Mouse (Mus musculus) liver, embryonic 14.5 days (tissue): ENCODE results near the gene Hist2h2aa2. TPM values are rescaled to one million over a fixed set of nuclear protein-coding genes. Genes with fewer than 3 reads are reported as not detected.

Experiments
- ATAC-seq: fragments of 200-750 bp; cut with Nextera tagmentation; 2 replicates; pipeline ENCODE4 v1.8.0; 2017; ENCODE audit warnings: moderate number of reproducible peaks, mild to moderate bottlenecking, moderate library complexity; ENCODE audit not compliant: insufficient read depth
- DNase-seq, 3 experiments: peaks; one replicate each; pipeline ENCODE4 v3.0.0-alpha.2; 2012 to 2013; ENCODE audit warnings: low read depth in 3 of 3, low spot score in 3 of 3
- H3K27ac ChIP-seq: fragments of 300-500 bp; sonication (generic); 2 replicates; pipeline ENCODE4 v1.5.1; 2014; ENCODE audit warnings: moderate library complexity, mild to moderate bottlenecking, control low read depth, inconsistent platforms
- H3K27me3 ChIP-seq: fragments of 300-500 bp; sonication (generic); 2 replicates; pipeline ENCODE4 v1.6.1; 2014; ENCODE audit warnings: mild to moderate bottlenecking, low read length, moderate library complexity; ENCODE audit not compliant: control insufficient read depth, insufficient read depth
- H3K36me3 ChIP-seq: fragments of 300-500 bp; sonication (generic); replicated peaks from 2 replicates; pipeline ENCODE4 v1.6.1; 2014; ENCODE audit warnings: low read depth; ENCODE audit not compliant: control insufficient read depth, insufficient read depth
- H3K4me1 ChIP-seq, 2 experiments: fragments of 200-500 bp in 1 of 2; fragments of 300-500 bp in 1 of 2; sonication (generic) in 1 of 2; replicated peaks; 2 replicates each; pipeline ENCODE4 v1.6.1; 2012 to 2014; ENCODE audit warnings: antibody characterized with exemption in 1 of 2, inconsistent platforms in 1 of 2, low read length in 1 of 2; ENCODE audit not compliant: control insufficient read depth in 2 of 2, insufficient read depth in 2 of 2
- H3K4me2 ChIP-seq: fragments of 300-500 bp; sonication (generic); 2 replicates; pipeline ENCODE4 v1.6.1; 2014; ENCODE audit warnings: low read depth, mild to moderate bottlenecking, control low read depth, moderate library complexity
- H3K4me3 ChIP-seq, 2 experiments: fragments of 200-500 bp in 1 of 2; fragments of 300-500 bp in 1 of 2; sonication (generic) in 1 of 2; 2 replicates each; pipeline ENCODE4 v1.5.1; 2012 to 2014; ENCODE audit warnings: low read depth in 2 of 2, low read length in 2 of 2, mild to moderate bottlenecking in 2 of 2, control low read depth in 1 of 2, inconsistent platforms in 1 of 2, moderate library complexity in 1 of 2; ENCODE audit not compliant: insufficient read depth in 1 of 2
- H3K9ac ChIP-seq: fragments of 300-500 bp; sonication (generic); replicated peaks from 2 replicates; pipeline ENCODE4 v1.6.1; 2014; ENCODE audit warnings: mild to moderate bottlenecking, control low read depth, moderate library complexity
- H3K9me3 ChIP-seq: fragments of 300-500 bp; sonication (generic); 2 replicates; pipeline ENCODE4 v1.6.1; 2016; ENCODE audit warnings: low read length, mixed read lengths; ENCODE audit not compliant: control insufficient read depth
- CTCF ChIP-seq: IDR thresholded peaks from 2 replicates; pipeline ENCODE4 v1.5.1; 2016; ENCODE audit warnings: antibody characterized with exemption, low read depth, control low read depth
- EP300 ChIP-seq: IDR thresholded peaks from 2 replicates; pipeline ENCODE4 v1.6.1; 2016; ENCODE audit warnings: antibody characterized with exemption, low read depth
- WGBS: fragments of 180-500 bp; shearing (Covaris S2); extraction: QIAGEN DNeasy Blood & Tissue Kit; methylation state at CpG from one replicate; pipeline ENCODE4 v1.1.7; 2014; ENCODE audit not compliant: insufficient replicate concordance; 5-methylcytosine and 5-hydroxymethylcytosine counted together
- polyA plus RNA-seq, 2 experiments: library from polyadenylated mRNA; depleted of rRNA in 1 of 2; stranded (reverse) in 1 of 2; unstranded in 1 of 2; fragments of >200 nt; fragmentation: Nextera tagmentation in 1 of 2; extraction: Ambion mirVana in 1 of 2; gene quantifications; 2 replicates each; pipeline versions ENCODE4 v1.2.1 to v1.2.3; 2012 to 2014

Gene Hist2h2aa2
- polyA plus RNA-seq, 2 experiments: 32.9 to 34.2 TPM

DNA sequence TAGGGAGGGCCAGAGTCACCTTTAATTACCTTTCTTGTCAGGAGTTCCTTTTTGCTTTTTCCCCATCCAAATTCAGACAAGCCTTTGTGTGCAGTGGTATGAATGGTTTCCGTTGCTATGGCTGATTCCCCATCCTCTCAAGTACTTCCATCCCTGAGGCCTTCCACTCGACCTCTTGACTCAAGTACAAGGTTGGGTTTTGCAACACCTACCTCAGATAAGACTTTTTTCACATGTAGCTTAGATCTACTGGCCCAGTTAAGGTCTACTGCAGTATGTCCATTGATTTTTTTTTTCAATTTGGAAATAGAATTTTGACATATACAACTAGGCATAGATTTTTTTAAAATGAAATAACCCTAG is 8.3 kb downstream of the Hist2h2aa2 start:
- Histone ChIP-seq H3K9ac (no peak overlapping the region), H3K27me3 (no peaks in the 10 kb centered on the region), H3K4me3 (no peak overlapping the region), H3K27ac (no peak overlapping the region), H3K4me1 (peaks cover 0 to 11% of the 10 kb centered on the region in 2 experiments; a peak in 2 of 4 replicates), H3K4me2 (no peak overlapping the region), H3K36me3 (no peaks in the 10 kb centered on the region), H3K9me3 (no peaks in the 10 kb centered on the region)
- DNase-seq (no peak), ATAC-seq (no peak)
- TF ChIP-seq EP300 (no peak), CTCF (no peak)
- whole genome bisulfite sequencing: 44% methylated on average over 2 of the region's 2 CpGs

DNA sequence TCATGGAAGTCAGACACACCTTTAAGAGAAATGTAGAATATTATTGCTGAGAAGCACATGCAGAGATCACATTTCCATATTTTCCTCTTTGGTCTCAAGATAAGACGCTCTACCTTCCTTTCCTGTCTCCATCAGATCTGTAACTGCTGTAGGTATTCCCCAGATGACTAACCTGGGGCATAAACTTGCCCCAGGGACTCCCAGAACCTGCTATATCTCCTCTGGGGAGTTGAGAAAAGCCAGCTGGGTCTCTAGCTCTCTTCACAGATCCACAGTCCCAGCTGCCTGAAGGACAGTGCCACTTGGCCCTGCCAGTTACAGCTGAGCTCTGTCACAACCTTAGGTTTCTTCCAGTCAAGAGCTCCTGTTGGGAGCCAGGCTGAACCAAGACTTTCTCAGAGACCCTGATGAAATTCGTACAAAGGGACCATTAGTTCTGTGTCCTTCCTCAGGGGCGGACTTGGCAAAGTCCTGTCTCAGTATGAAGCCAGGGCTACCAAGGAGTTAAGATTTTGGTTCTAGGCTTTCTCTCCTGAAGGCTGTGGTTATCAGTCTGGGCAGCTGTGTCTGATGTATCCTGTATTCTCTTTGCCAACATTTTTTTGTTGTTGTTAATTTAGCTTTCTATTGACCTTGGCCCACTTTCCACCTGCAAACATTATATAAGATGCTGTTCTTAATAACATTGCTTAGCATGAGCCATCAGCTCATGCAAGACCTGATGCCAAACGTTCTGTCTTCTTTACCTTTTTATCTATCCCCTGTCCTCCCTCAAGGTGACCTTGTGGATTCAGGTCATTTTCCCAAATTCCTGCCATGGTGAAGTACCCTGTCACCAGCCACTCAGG is 8.9 kb downstream of the Hist2h2aa2 start:
- Histone ChIP-seq H3K9me3 (no peaks in the 10 kb centered on the region), H3K27me3 (no peaks in the 10 kb centered on the region), H3K4me1 (peaks cover 2 to 12% of the 10 kb centered on the region in 2 experiments), H3K27ac (no peak overlapping the region), H3K4me2 (no peak overlapping the region), H3K36me3 (no peaks in the 10 kb centered on the region), H3K9ac (no peak overlapping the region), H3K4me3 (no peak overlapping the region)
- ATAC-seq: no peak
- DNase-seq: no peak
- TF ChIP-seq CTCF: no peak
- TF ChIP-seq EP300: no peak
- WGBS: 63% methylated on average over 4 of the region's 4 CpGs

DNA sequence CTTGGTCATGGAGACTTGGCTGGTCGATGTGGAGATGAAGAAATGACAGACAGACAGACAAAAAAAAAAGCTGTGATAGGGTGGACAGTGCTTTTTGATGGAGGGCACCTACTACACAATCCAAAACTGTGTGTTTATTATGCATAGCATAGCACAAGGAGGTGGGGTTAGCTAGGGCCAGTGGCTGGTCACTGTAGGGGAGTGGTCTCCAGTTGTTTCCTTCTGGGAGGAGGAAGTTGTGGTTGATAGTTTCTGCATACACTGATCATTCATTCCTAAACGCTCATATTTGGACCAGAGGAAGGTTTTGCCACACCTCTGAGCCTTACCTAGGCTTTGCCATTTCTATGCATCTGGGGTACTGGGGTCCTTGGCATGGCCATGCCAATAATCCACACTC is 9.7 kb downstream of the Hist2h2aa2 start:
- ATAC-seq: no peak

DNA sequence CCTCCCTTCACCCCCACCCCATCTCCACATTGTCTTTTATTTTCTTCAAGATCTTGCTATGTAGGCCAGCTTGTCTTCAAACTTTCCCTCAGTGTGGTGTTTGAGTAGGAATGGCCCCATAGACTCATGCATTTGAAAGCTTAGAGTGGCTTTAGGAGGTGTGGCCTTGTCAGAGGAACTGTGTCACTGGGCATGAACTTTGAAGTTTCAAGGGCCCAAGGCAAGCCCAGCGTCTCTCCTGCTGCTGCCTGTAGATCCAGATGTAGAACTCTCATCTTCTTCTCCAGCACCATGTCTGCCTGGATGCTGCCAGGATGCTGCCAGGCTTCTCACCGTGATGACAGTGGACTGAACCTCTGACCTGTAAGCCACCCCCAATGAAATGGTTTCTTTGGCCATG is 11.2 kb downstream of the Hist2h2aa2 start:
- TF ChIP-seq CTCF (no peak), EP300 (no peak)
- Histone ChIP-seq H3K4me1 (peaks cover 18 to 32% of the 10 kb centered on the region in 2 experiments), H3K9ac (no peak overlapping the region), H3K27me3 (no peaks in the 10 kb centered on the region), H3K27ac (no peak overlapping the region), H3K9me3 (no peaks in the 10 kb centered on the region), H3K4me2 (no peak overlapping the region), H3K4me3 (no peak overlapping the region), H3K36me3 (no peaks in the 10 kb centered on the region)
- no peak for DNase-seq
- ATAC-seq: no peak
- 66% methylated on average over 2 of the region's 2 CpGs for WGBS

More for the DNA sequence above, 9.7 kb downstream of the Hist2h2aa2 start:
- no peak for DNase-seq
- H3K4me3 ChIP-seq: no peak overlapping the region
- H3K27me3 ChIP-seq: no peaks in the 10 kb centered on the region
- H3K36me3 ChIP-seq: no peaks in the 10 kb centered on the region
- no peak overlapping the region for H3K9ac ChIP-seq
- no peak overlapping the region for H3K27ac ChIP-seq
- H3K9me3 ChIP-seq: no peaks in the 10 kb centered on the region
- peaks cover 9 to 19% of the 10 kb centered on the region in 2 experiments for H3K4me1 ChIP-seq
- 34% methylated on average over 2 of the region's 2 CpGs for WGBS
- TF ChIP-seq EP300 (no peak), CTCF (no peak)
- H3K4me2 ChIP-seq: no peak overlapping the region

GRCm38 (mm10) chr3:96226695-96227648 is 13.1 kb downstream of the Hist2h2aa2 start:
- Histone ChIP-seq H3K36me3 (no peaks in the 10 kb centered on the region), H3K4me2 (no peak overlapping the region), H3K27me3 (no peaks in the 10 kb centered on the region), H3K9ac (no peak overlapping the region), H3K4me1 (peaks cover 32 to 45% of the 10 kb centered on the region in 2 experiments), H3K9me3 (no peaks in the 10 kb centered on the region), H3K4me3 (no peak overlapping the region), H3K27ac (no peak overlapping the region)
- ATAC-seq: no peak
- WGBS: 61% methylated on average over 8 of the region's 8 CpGs
- DNase-seq: no peak
- TF ChIP-seq EP300 (no peak), CTCF (no peak)
